Mouse (Mus musculus): ENCODE results near the gene Lsm11. TPM values are rescaled to one million over a fixed set of nuclear protein-coding genes. Genes with fewer than 3 reads are reported as not detected.

Gene Lsm11
- total and polyA plus RNA-seq, 3 experiments = 8.9 to 13.1 (median 11.0) TPM

GRCm38 (mm10) chr11:45979946-45980892, 35.5 kb upstream of the Lsm11 start, which contains the start of gene Sox30:
Gene Sox30 (plus strand): TSS chr11:45980310.
- Histone ChIP-seq H3K4me3 (replicated peaks in 1 of 3; ENCODE audit: low read depth in 2 of 3, low read length in 2 of 3, poor library complexity in 1 of 3) (no peak within 1 kb of the TSS), H3K27ac (ENCODE audit: insufficient read depth, low read depth) (no peak within 1 kb of the TSS), H3K36me3 (replicated peaks in 1 of 2; ENCODE audit: control insufficient read depth in 1 of 2, insufficient read depth in 1 of 2, low read length in 1 of 2) (no peaks in the 10 kb centered on the region), H3K9ac (ENCODE audit: insufficient read depth, low read depth) (no peak within 1 kb of the TSS), H3K79me2 (replicated peaks; ENCODE audit: control insufficient read depth, extremely low read depth, insufficient read depth, poor library complexity, severe bottlenecking) (no peaks in the 10 kb centered on the region), H3K27me3 (replicated peaks) (no peaks in the 10 kb centered on the region), H3K9me3 (replicated peaks; ENCODE audit: low read length) (peaks cover 11% of the 10 kb centered on the region), H3K4me1 (ENCODE audit: control insufficient read depth in 1 of 2, insufficient read depth in 2 of 2) (no peaks in the 10 kb centered on the region), H3K4me2 (ENCODE audit: insufficient read depth, low read depth, poor library complexity, severe bottlenecking) (no peak within 1 kb of the TSS)
- in situ Hi-C loops (cut with MboI; ENCODE audit: low pct_ligation_motif_present, low pct_unique_long_range_greater_than_20kb, low sequenced_read_pairs) (no loop called here), dilution Hi-C loops (cut with MboI; ENCODE audit: extremely low pct_ligation_motif_present, extremely low pct_unique_long_range_greater_than_20kb, low sequenced_read_pairs) (no loop called here)
- TF ChIP-seq HCFC1 (IDR thresholded peaks at IDR 0.05; ENCODE audit: low read depth, low read length) = no peak
- TF ChIP-seq CHD2 (IDR thresholded peaks at IDR 0.05; ENCODE audit: low read length) = no peak
- TF ChIP-seq MAX (IDR thresholded peaks at IDR 0.05; ENCODE audit: low read length) = no peak
- no peak for TF ChIP-seq EP300 (IDR thresholded peaks at IDR 0.05; ENCODE audit: low read length)
- TF ChIP-seq E2F4 (IDR thresholded peaks at IDR 0.05; ENCODE audit: insufficient replicate concordance, low read depth, low read length) = no peak
- no peak for TF ChIP-seq MEF2A (IDR thresholded peaks at IDR 0.05; ENCODE audit: borderline replicate concordance, low read depth, low read length)
- no peak for TF ChIP-seq PAX5 (IDR thresholded peaks at IDR 0.05; ENCODE audit: low read length)
- TF ChIP-seq UBTF (IDR thresholded peaks at IDR 0.05; ENCODE audit: low read depth, low read length) = no peak
- no peak for TF ChIP-seq ZC3H11A (IDR thresholded peaks at IDR 0.05; ENCODE audit: low read depth, low read length)
- TF ChIP-seq MAFK (IDR thresholded peaks at IDR 0.05; ENCODE audit: insufficient replicate concordance, low read length) = no peak
- no peak for TF ChIP-seq KAT2A (IDR thresholded peaks at IDR 0.05; ENCODE audit: insufficient replicate concordance, low read length)
- no peak for TF ChIP-seq BHLHE40 (IDR thresholded peaks at IDR 0.05; ENCODE audit: low read depth, low read length)
- TF ChIP-seq JUND (conservative IDR thresholded peaks at IDR 0.05; ENCODE audit: low read depth, low read length) = no peak
- TF ChIP-seq POLR2AphosphoS2 (IDR thresholded peaks at IDR 0.05; ENCODE audit: low read depth, low read length) = no peak
- TF ChIP-seq TBP (conservative IDR thresholded peaks at IDR 0.05; ENCODE audit: low read depth, low read length) = no peak
- no peak for DNase-seq (ENCODE audit: extremely low read depth)

- in situ Hi-C loops (cut with MboI; ENCODE audit: low pct_ligation_motif_present, low pct_unique_long_range_greater_than_20kb, low sequenced_read_pairs) = no loop called here
- Histone ChIP-seq H3K4me1 (ENCODE audit: control insufficient read depth in 1 of 2, insufficient read depth in 2 of 2) (peaks cover 0 to 5% of the 10 kb centered on the region in 2 experiments; a peak in 2 of 4 replicates), H3K9me3 (replicated peaks; ENCODE audit: low read length) (peaks cover 11% of the 10 kb centered on the region), H3K4me3 (replicated peaks in 1 of 3; ENCODE audit: low read depth in 2 of 3, low read length in 2 of 3, poor library complexity in 1 of 3) (no peak overlapping the region), H3K4me2 (ENCODE audit: insufficient read depth, low read depth, poor library complexity, severe bottlenecking) (no peak overlapping the region), H3K36me3 (replicated peaks in 1 of 2; ENCODE audit: control insufficient read depth in 1 of 2, insufficient read depth in 1 of 2, low read length in 1 of 2) (no peaks in the 10 kb centered on the region), H3K9ac (ENCODE audit: insufficient read depth, low read depth) (no peak overlapping the region), H3K27ac (ENCODE audit: insufficient read depth, low read depth) (no peak overlapping the region), H3K79me2 (replicated peaks; ENCODE audit: control insufficient read depth, extremely low read depth, insufficient read depth, poor library complexity, severe bottlenecking) (no peaks in the 10 kb centered on the region), H3K27me3 (replicated peaks) (no peaks in the 10 kb centered on the region)
- TF ChIP-seq CTCF (conservative IDR thresholded peaks at IDR 0.05 in 1 of 2, IDR thresholded peaks at IDR 0.05 in 1 of 2; ENCODE audit: low read depth in 2 of 2, low read length in 2 of 2) (no peak), ETS1 (conservative IDR thresholded peaks at IDR 0.05; ENCODE audit: low read depth, low read length) (no peak), JUND (conservative IDR thresholded peaks at IDR 0.05; ENCODE audit: low read depth, low read length) (no peak), PAX5 (IDR thresholded peaks at IDR 0.05; ENCODE audit: low read length) (no peak), MAZ (IDR thresholded peaks at IDR 0.05; ENCODE audit: low read depth, low read length) (no peak), TBP (conservative IDR thresholded peaks at IDR 0.05; ENCODE audit: low read depth, low read length) (no peak), BHLHE40 (IDR thresholded peaks at IDR 0.05; ENCODE audit: low read depth, low read length) (no peak)
- dilution Hi-C loops (cut with MboI; ENCODE audit: extremely low pct_ligation_motif_present, extremely low pct_unique_long_range_greater_than_20kb, low sequenced_read_pairs) = no loop called here
- DNase-seq (ENCODE audit: extremely low read depth) = no peak
These were observed 31.3 kb upstream of the Lsm11 start for GRCm38 (mm10) chr11:45976061-45976460.

Measured in CH12.LX (cell line).